Mouse (Mus musculus): Measurements from ENCODE around the gene Pdgfb.

GRCm38 (mm10) chr15:79956559-79956958 lies 58.2 kb downstream of the Pdgfb start:
- TF ChIP-seq POLR2A (IDR thresholded peaks at IDR 0.05; ENCODE audit: control insufficient read depth, low read depth, low read length) (no peak), CTCF (IDR thresholded peaks at IDR 0.05; ENCODE audit: control insufficient read depth, insufficient read depth, insufficient replicate concordance, low read depth, low read length) (no peak)

Measured in testis, adult 2 months (tissue).